Mouse (Mus musculus) cerebellum, adult 2 months (tissue): Measurements from ENCODE around the gene Atf6.

ENCODE experiments used
- CTCF ChIP-seq: fragments of 200-500 bp; IDR thresholded peaks from 2 replicates; pipeline ENCODE4 v1.5.1; 2011; ENCODE audit warnings: low read depth, mild to moderate bottlenecking, control low read depth, low read length, moderate library complexity, borderline replicate concordance; ENCODE audit not compliant: insufficient read depth
- POLR2A ChIP-seq: fragments of 200-500 bp; IDR thresholded peaks from 2 replicates; pipeline ENCODE4 v1.6.1; 2011; ENCODE audit warnings: low read length, control low read depth, borderline replicate concordance; ENCODE audit not compliant: insufficient read depth

- TF ChIP-seq CTCF (no peak), POLR2A (no peak)
Observed at GRCm38 (mm10) chr1:170696996-170697395, 170.6 kb downstream of the Atf6 start.
